Mouse (Mus musculus) thymus, adult 2 months (tissue): ENCODE results near the gene Tmem14a.
"Not testable (repeated sequence)": the region's sequence is repeated elsewhere in the genome, so short reads cannot be mapped to it uniquely, and the experiment has no call there.

Experiments
- CTCF ChIP-seq: fragments of 200-500 bp; IDR thresholded peaks from 2 replicates; pipeline ENCODE4 v1.5.1; 2012; ENCODE audit warnings: mild to moderate bottlenecking, control low read depth, low read length, moderate library complexity, borderline replicate concordance; ENCODE audit not compliant: control insufficient read depth, poor library complexity, insufficient read depth; ENCODE audit errors: extremely low read depth
- POLR2A ChIP-seq: fragments of 200-500 bp; IDR thresholded peaks from 2 replicates; pipeline ENCODE4 v1.6.1; 2012; ENCODE audit warnings: mild to moderate bottlenecking, low read length, control low read depth, moderate library complexity; ENCODE audit not compliant: control insufficient read depth, poor library complexity, insufficient read depth; ENCODE audit errors: extremely low read depth

GRCm38 (mm10) chr1:21213991-21214692, 4.2 kb upstream of the Tmem14a start:
- not testable (repeated sequence) for TF ChIP-seq POLR2A, CTCF
